Mouse (Mus musculus) kidney, adult 2 months (tissue): Measurements from ENCODE around the gene Apol9a.
"Not testable (repeated sequence)": the region's sequence is repeated elsewhere in the genome, so short reads cannot be mapped to it uniquely, and the experiment has no call there.

Experiments
- CTCF ChIP-seq: fragments of 200-500 bp; conservative IDR thresholded peaks from 2 replicates; pipeline ENCODE4 v1.5.1; 2011; ENCODE audit warnings: low read depth, mild to moderate bottlenecking, control low read depth, low read length, moderate library complexity, mixed read lengths; ENCODE audit not compliant: insufficient read depth, insufficient read length
- POLR2A ChIP-seq: fragments of 200-500 bp; IDR thresholded peaks from one replicate; pipeline ENCODE4 v1.6.1; 2011; ENCODE audit warnings: low read depth, low read length, control low read depth

GRCm38 (mm10) chr15:77428690-77429448, 17.9 kb upstream of the Apol9a start:
- not testable (repeated sequence) for TF ChIP-seq POLR2A, CTCF
